Mouse (Mus musculus): ENCODE data around the gene Set.

Set gene

GRCm38 (mm10) chr2:30087310-30087709 lies 30.1 kb downstream of the Set start:
- no peak for DNase-seq (ENCODE audit: low read depth, low spot score)

GRCm38 (mm10) chr2:30091521-30091920 lies 34.3 kb downstream of the Set start:
- DNase-seq (ENCODE audit: low read depth, low spot score): no peak

GRCm38 (mm10) chr2:30092280-30092918 lies 35.2 kb downstream of the Set start:
- no peak for DNase-seq (ENCODE audit: low read depth, low spot score)

- DNase-seq (ENCODE audit: low read depth, low spot score): peak; percentile 100
These were observed 36.5 kb downstream of the Set start, which contains the start of gene Zdhhc12 for GRCm38 (mm10) chr2:30093471-30094207. Zdhhc12 (minus strand) TSS chr2:30093648.

GRCm38 (mm10) chr2:30094208-30094588 lies 37.0 kb downstream of the Set start:
- no peak for DNase-seq (ENCODE audit: low read depth, low spot score)

GRCm38 (mm10) chr2:30095882-30096527 lies 38.8 kb downstream of the Set start:
- peak; percentile 67 for DNase-seq (ENCODE audit: low read depth, low spot score)

GRCm38 (mm10) chr2:30100214-30100613 lies 43.0 kb downstream of the Set start:
- no peak for DNase-seq (ENCODE audit: low read depth, low spot score)

GRCm38 (mm10) chr2:30106364-30106763 lies 49.2 kb downstream of the Set start:
- peak; percentile 61 for DNase-seq (ENCODE audit: low read depth, low spot score)

GRCm38 (mm10) chr2:30107646-30108045 lies 50.5 kb downstream of the Set start:
- no peak for DNase-seq (ENCODE audit: low read depth, low spot score)

- DNase-seq (ENCODE audit: low read depth, low spot score): no peak
These were observed 51.1 kb downstream of the Set start for GRCm38 (mm10) chr2:30108260-30108659.

GRCm38 (mm10) chr2:30111500-30111899 lies 54.3 kb downstream of the Set start:
- no peak for DNase-seq (ENCODE audit: low read depth, low spot score)

GRCm38 (mm10) chr2:30112564-30112963 lies 55.4 kb downstream of the Set start:
- peak; percentile 69 for DNase-seq (ENCODE audit: low read depth, low spot score)

GRCm38 (mm10) chr2:30119641-30120051 lies 62.5 kb downstream of the Set start:
- peak; percentile 82 for DNase-seq (ENCODE audit: low read depth, low spot score)

GRCm38 (mm10) chr2:30120269-30120668 lies 63.1 kb downstream of the Set start:
- DNase-seq (ENCODE audit: low read depth, low spot score): no peak
